Mouse (Mus musculus): ENCODE data around the gene Slc25a51.

DNA sequence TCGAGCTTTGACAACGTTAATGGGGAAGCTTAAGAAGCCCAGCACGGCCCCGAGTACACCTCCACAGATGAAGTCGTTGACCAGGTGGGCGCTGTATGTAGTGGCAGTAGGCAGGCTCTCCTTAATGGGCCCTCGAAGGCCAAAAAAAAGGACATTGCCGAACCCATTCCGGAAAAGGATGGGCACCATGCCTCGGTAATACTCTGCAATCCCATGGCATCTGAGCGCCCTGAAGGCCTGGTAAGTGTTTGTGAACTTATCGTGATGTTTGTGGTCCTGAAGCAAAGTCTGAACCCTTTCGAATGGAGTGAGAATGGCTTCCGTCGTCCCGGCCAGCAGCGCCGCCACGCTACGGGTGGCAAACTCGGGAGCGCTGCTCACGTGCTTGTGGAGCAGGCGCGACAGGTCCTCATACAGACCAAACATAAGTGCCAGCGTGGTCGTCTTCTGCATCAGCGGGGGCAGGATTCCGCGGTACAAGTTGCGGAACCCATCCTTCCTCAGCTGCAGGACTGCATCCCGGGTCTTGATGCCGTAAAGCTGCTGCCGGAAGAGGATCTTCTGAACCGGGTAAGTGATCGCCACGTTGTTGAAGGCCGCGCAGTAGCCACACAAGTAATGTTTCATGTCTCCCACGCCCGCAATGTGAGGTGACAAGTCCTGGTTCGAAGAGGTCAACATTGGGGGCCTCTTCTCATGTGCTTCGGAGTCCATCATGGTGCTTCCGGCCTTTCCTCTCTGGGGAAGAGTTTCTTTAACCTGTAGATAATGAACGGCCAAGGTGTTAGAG, 8.9 kb downstream of the Slc25a51 start:
- no peak for TF ChIP-seq POLR2A (IDR thresholded peaks at IDR 0.05; ENCODE audit: extremely low read depth, insufficient read depth, low read length)
- no peak for TF ChIP-seq CTCF (IDR thresholded peaks at IDR 0.05; ENCODE audit: extremely low read depth, insufficient read depth, low read length)
